Mouse (Mus musculus) limb, embryonic 10.5 days (tissue): ENCODE results near the gene Ndrg2. TPM values are rescaled to one million over a fixed set of nuclear protein-coding genes. Genes with fewer than 3 reads are reported as not detected.
"Not testable (repeated sequence)": the region's sequence is repeated elsewhere in the genome, so short reads cannot be mapped to it uniquely, and the experiment has no call there.

Source experiments
- DNase-seq: peaks from one replicate; pipeline ENCODE4 v3.0.0-alpha.2; 2017; ENCODE audit warnings: low spot score
- H3K27ac ChIP-seq: fragments of 300-500 bp; sonication (generic); 2 replicates; pipeline ENCODE4 v1.5.1; 2016; ENCODE audit warnings: mild to moderate bottlenecking
- H3K27me3 ChIP-seq: fragments of 300-500 bp; sonication (generic); 2 replicates; pipeline ENCODE4 v1.6.1; 2016; ENCODE audit warnings: low read depth, mild to moderate bottlenecking; ENCODE audit not compliant: poor library complexity, severe bottlenecking
- H3K36me3 ChIP-seq: fragments of 300-500 bp; sonication (generic); 2 replicates; pipeline ENCODE4 v1.6.1; 2016; ENCODE audit warnings: mild to moderate bottlenecking, moderate library complexity
- H3K4me1 ChIP-seq: fragments of 300-500 bp; sonication (generic); 2 replicates; pipeline ENCODE4 v1.6.1; 2016
- H3K4me3 ChIP-seq: fragments of 300-500 bp; sonication (generic); 2 replicates; pipeline ENCODE4 v1.5.1; 2016; ENCODE audit warnings: mild to moderate bottlenecking, moderate library complexity
- H3K9me3 ChIP-seq: fragments of 300-500 bp; sonication (generic); replicated peaks from 2 replicates; pipeline ENCODE4 v1.6.1; 2016; ENCODE audit warnings: mild to moderate bottlenecking
- WGBS: fragments of 180-500 bp; shearing (Covaris S2); methylation state at CpG from one replicate; pipeline ENCODE4 v1.1.7; 2016; 5-methylcytosine and 5-hydroxymethylcytosine counted together
- polyA plus RNA-seq: library from polyadenylated mRNA; unstranded; fragments of >200 nt; fragmentation: Nextera tagmentation; extraction: Ambion mirVana; gene quantifications from 2 replicates; pipeline ENCODE4 v1.2.1, GENCODE M21; 2016

Ndrg2 gene
- polyA plus RNA-seq, 1 experiment from 2014 or later: 8.3 TPM

GRCm38 (mm10) chr14:51884598-51885331 lies 29.2 kb downstream of the Ndrg2 start, which contains the start of gene Mettl17:
Gene Mettl17, plus strand, starts transcription at chr14:51884842.
- Histone ChIP-seq H3K27ac (peak within 1 kb of the TSS; percentile 89), H3K36me3 (peaks cover 35% of the 10 kb centered on the region), H3K9me3 (no peaks in the 10 kb centered on the region), H3K4me1 (peaks cover 13% of the 10 kb centered on the region), H3K27me3 (no peaks in the 10 kb centered on the region), H3K4me3 (peak within 1 kb of the TSS; percentile 72)
- peak; percentile 92 for DNase-seq
- WGBS: under 1% methylated on average over 43 of the region's 43 CpGs

GRCm38 (mm10) chr14:51884031-51884544 lies 29.9 kb downstream of the Ndrg2 start:
- WGBS: 2% methylated on average over 14 of the region's 14 CpGs
- no peak for DNase-seq

GRCm38 (mm10) chr14:51883527-51884030 lies 30.4 kb downstream of the Ndrg2 start:
- 1% methylated on average over 4 of the region's 4 CpGs for WGBS
- peaks cover 13% of the 10 kb centered on the region for H3K4me1 ChIP-seq
- peak; percentile 60 for DNase-seq
- peak overlapping the region; percentile 89 for H3K27ac ChIP-seq
- H3K36me3 ChIP-seq: peaks cover 23% of the 10 kb centered on the region
- H3K27me3 ChIP-seq: no peaks in the 10 kb centered on the region
- no peaks in the 10 kb centered on the region for H3K9me3 ChIP-seq
- H3K4me3 ChIP-seq: peak overlapping the region; percentile 72

More at GRCm38 (mm10) chr14:51884031-51884544, 29.9 kb downstream of the Ndrg2 start:
- peaks cover 13% of the 10 kb centered on the region for H3K4me1 ChIP-seq
- peak overlapping the region; percentile 89 for H3K27ac ChIP-seq
- H3K4me3 ChIP-seq: peak overlapping the region; percentile 72
- peaks cover 28% of the 10 kb centered on the region for H3K36me3 ChIP-seq
- H3K27me3 ChIP-seq: no peaks in the 10 kb centered on the region
- H3K9me3 ChIP-seq: no peaks in the 10 kb centered on the region

GRCm38 (mm10) chr14:51877517-51877916 lies 36.4 kb downstream of the Ndrg2 start:
- 83% methylated on average over 3 of the region's 3 CpGs for WGBS
- no peaks in the 10 kb centered on the region for H3K36me3 ChIP-seq
- no peaks in the 10 kb centered on the region for H3K27me3 ChIP-seq
- no peaks in the 10 kb centered on the region for H3K4me1 ChIP-seq
- no peak for DNase-seq
- no peaks in the 10 kb centered on the region for H3K9me3 ChIP-seq
- no peak overlapping the region for H3K4me3 ChIP-seq
- no peak overlapping the region for H3K27ac ChIP-seq

GRCm38 (mm10) chr14:51871741-51872140 lies 42.2 kb downstream of the Ndrg2 start:
- Histone ChIP-seq H3K4me1 (no peaks in the 10 kb centered on the region), H3K27me3 (no peaks in the 10 kb centered on the region), H3K9me3 (no peaks in the 10 kb centered on the region), H3K4me3 (no peak overlapping the region), H3K27ac (no peak overlapping the region), H3K36me3 (no peaks in the 10 kb centered on the region)
- no peak for DNase-seq
- WGBS: 84% methylated on average over 9 of the region's 9 CpGs

- no peak overlapping the region for H3K27ac ChIP-seq
- DNase-seq: no peak
- WGBS: 75% methylated on average over 2 of the region's 2 CpGs
- no peaks in the 10 kb centered on the region for H3K4me1 ChIP-seq
- no peaks in the 10 kb centered on the region for H3K27me3 ChIP-seq
- H3K4me3 ChIP-seq: no peak overlapping the region
- no peaks in the 10 kb centered on the region for H3K36me3 ChIP-seq
- H3K9me3 ChIP-seq: no peaks in the 10 kb centered on the region
Observed at GRCm38 (mm10) chr14:51870756-51871155, 43.2 kb downstream of the Ndrg2 start.

GRCm38 (mm10) chr14:51863603-51864002 lies 50.4 kb downstream of the Ndrg2 start:
- H3K4me1 ChIP-seq, H3K27ac ChIP-seq, DNase-seq, H3K9me3 ChIP-seq, H3K4me3 ChIP-seq, H3K36me3 ChIP-seq, H3K27me3 ChIP-seq: not testable (repeated sequence)
- 8% methylated on average over 1 of the region's 1 CpGs for WGBS

- not testable (repeated sequence) for H3K4me1 ChIP-seq, H3K27me3 ChIP-seq, H3K9me3 ChIP-seq, DNase-seq, H3K27ac ChIP-seq, H3K36me3 ChIP-seq, H3K4me3 ChIP-seq
- 87% methylated on average over 7 of the region's 7 CpGs for WGBS
Observed at GRCm38 (mm10) chr14:51855280-51855679, 58.7 kb downstream of the Ndrg2 start.

Other genes with a start within 250 kb of the Ndrg2 start
- not detected in 2 replicates for gene Gm17079, start 218.7 kb downstream of the Ndrg2 start, polyA plus RNA-seq
- gene Gm5800, start 197.0 kb downstream of the Ndrg2 start, polyA plus RNA-seq: not detected in 2 replicates
- gene Ang4, start 140.6 kb downstream of the Ndrg2 start, polyA plus RNA-seq: not detected in 2 replicates
- not detected in 2 replicates for gene AY358078, start 114.1 kb downstream of the Ndrg2 start, polyA plus RNA-seq
- gene Ear6, start 60.5 kb downstream of the Ndrg2 start, polyA plus RNA-seq: not detected in 2 replicates
- 48.6 and 54.1 TPM in 2 replicates for gene Mettl17, start 29.3 kb downstream of the Ndrg2 start, polyA plus RNA-seq
- 0.31 and 0.39 TPM in 2 replicates for gene Slc39a2, start 21.3 kb downstream of the Ndrg2 start, polyA plus RNA-seq
- gene Tppp2, start 4.3 kb upstream of the Ndrg2 start, polyA plus RNA-seq: not detected in 2 replicates
- gene Rnase13, start 8.6 kb upstream of the Ndrg2 start, polyA plus RNA-seq: not detected in 2 replicates
- 190 and 236 TPM in 2 replicates for gene Arhgef40, start 70.6 kb upstream of the Ndrg2 start, polyA plus RNA-seq
- 0.41 and 0.66 TPM in 2 replicates for gene Tmem253, start 101.5 kb upstream of the Ndrg2 start, polyA plus RNA-seq
- gene Zfp219, start 106.6 kb upstream of the Ndrg2 start, polyA plus RNA-seq: 45.6 and 51.1 TPM in 2 replicates
- gene Olfr221, start 128.3 kb upstream of the Ndrg2 start, polyA plus RNA-seq: not detected in 2 replicates
- 898 and 916 TPM in 2 replicates for gene Hnrnpc, start 189.9 kb upstream of the Ndrg2 start, polyA plus RNA-seq
- 116 and 121 TPM in 2 replicates for gene Rpgrip1, start 196.5 kb upstream of the Ndrg2 start, polyA plus RNA-seq